Mouse (Mus musculus) macrophage (primary cell): ENCODE data around the gene Gnai2. TPM values are rescaled to one million over a fixed set of nuclear protein-coding genes. Genes with fewer than 3 reads are reported as not detected.

Experiments used
- H3K27ac ChIP-seq: fragments of 350-480 bp; formaldehyde crosslinking; 2 replicates; pipeline ENCODE4 v1.9.0; 2021
- H3K36me3 ChIP-seq: fragments of 350-480 bp; formaldehyde crosslinking; 2 replicates; pipeline ENCODE4 v1.9.0; 2021; ENCODE audit errors: inconsistent target
- H3K4me3 ChIP-seq: fragments of 350-480 bp; formaldehyde crosslinking; 2 replicates; pipeline ENCODE4 v1.9.0; 2021; ENCODE audit errors: inconsistent target
- H3K79me2 ChIP-seq: fragments of 350-480 bp; formaldehyde crosslinking; 2 replicates; pipeline ENCODE4 v1.9.0; 2021; ENCODE audit errors: inconsistent target
- WGBS: methylation state at CpG from one replicate; pipeline ENCODE4 v1.1.7; 2026; ENCODE audit warnings: inconsistent platforms; ENCODE audit not compliant: missing documents; 5-methylcytosine and 5-hydroxymethylcytosine counted together
- polyA plus RNA-seq: library from polyadenylated mRNA; stranded (reverse); fragments of 250-400 nt; gene quantifications from 3 replicates; pipeline ENCODE4 v1.2.4, GENCODE M21; 2018; ENCODE audit warnings: inconsistent platforms

Gene Gnai2
- polyA plus RNA-seq, 1 experiment from 2014 or later, result 802 TPM

DNA sequence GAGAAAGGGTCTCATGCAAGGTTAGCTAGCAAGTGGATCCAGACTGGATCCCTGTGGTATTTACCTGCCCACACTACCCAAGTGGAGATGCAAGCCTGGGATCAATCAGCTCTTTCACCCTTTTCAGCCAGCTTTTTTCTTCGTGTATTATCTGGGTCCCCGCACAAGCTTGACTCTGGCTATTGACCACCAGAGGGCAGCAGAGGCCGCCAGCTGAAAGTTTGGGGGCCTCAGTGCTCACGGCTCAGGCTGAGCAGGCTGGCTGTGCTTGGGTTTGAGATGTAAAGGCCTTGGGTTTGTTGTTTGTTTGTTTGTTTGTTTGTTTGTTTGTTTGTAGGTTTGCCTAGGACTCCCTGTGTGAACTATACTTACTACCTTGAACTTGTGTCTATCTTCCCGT lies 10.4 kb upstream of the Gnai2 start:
- no peak overlapping the region for H3K27ac ChIP-seq
- H3K36me3 ChIP-seq, result no peaks in the 10 kb centered on the region
- 20% methylated on average over 5 of the region's 5 CpGs for WGBS
- H3K4me3 ChIP-seq, result no peak overlapping the region
- H3K79me2 ChIP-seq, result no peaks in the 10 kb centered on the region; the same call in 1 of the 2 replicates

- no peaks in the 10 kb centered on the region; the same call in 1 of the 2 replicates for H3K79me2 ChIP-seq
- no peaks in the 10 kb centered on the region for H3K36me3 ChIP-seq
- H3K27ac ChIP-seq, result no peak overlapping the region
- 37% methylated on average over 7 of the region's 7 CpGs for WGBS
- H3K4me3 ChIP-seq, result no peak overlapping the region
Observed at GRCm38 (mm10) chr9:107645153-107645510, 10.0 kb upstream of the Gnai2 start.

- Histone ChIP-seq H3K27ac (peak overlapping the region; percentile 49), H3K36me3 (no peaks in the 10 kb centered on the region), H3K4me3 (peak overlapping the region; percentile 46), H3K79me2 (no peaks in the 10 kb centered on the region; the same call in 1 of the 2 replicates)
- WGBS, result 2% methylated on average over 35 of the region's 35 CpGs
Observed at GRCm38 (mm10) chr9:107644495-107645152, 9.5 kb upstream of the Gnai2 start.

- 93% methylated on average over 13 of the region's 13 CpGs for WGBS
- H3K27ac ChIP-seq, result no peak overlapping the region
- 0 out of 2 replicates have a peak overlapping the region, but pooled peaks have one; percentile 46 for H3K4me3 ChIP-seq
- no peaks in the 10 kb centered on the region; the same call in 1 of the 2 replicates for H3K79me2 ChIP-seq
- H3K36me3 ChIP-seq, result no peaks in the 10 kb centered on the region
Observed at GRCm38 (mm10) chr9:107643544-107644214, 8.5 kb upstream of the Gnai2 start.

DNA sequence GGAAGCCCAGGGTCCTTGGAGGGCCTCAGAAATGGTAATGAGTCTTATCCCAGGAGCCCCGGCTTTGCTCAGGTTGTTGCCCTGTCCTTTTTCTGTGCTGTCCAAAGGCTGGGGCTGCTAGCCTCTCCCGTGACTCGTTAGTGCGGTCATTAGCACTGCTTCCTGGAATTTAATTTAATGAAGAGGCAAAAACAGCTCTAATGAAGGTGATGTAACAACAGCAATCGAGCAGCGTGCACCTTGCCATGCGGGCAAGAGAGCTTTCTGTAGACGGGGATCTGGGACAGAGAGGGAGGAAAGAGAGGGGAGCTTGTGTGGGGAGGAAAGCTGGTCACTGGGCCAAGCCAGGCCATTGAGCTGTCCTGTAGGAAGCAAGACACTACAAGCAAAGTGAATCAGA lies 6.5 kb upstream of the Gnai2 start:
- Histone ChIP-seq H3K36me3 (no peaks in the 10 kb centered on the region), H3K27ac (peak overlapping the region; percentile 89), H3K4me3 (no peak overlapping the region), H3K79me2 (no peaks in the 10 kb centered on the region; the same call in 1 of the 2 replicates)
- 89% methylated on average over 8 of the region's 8 CpGs for WGBS

GRCm38 (mm10) chr9:107640257-107640772 lies 5.1 kb upstream of the Gnai2 start:
- peak overlapping the region; percentile 89 for H3K27ac ChIP-seq
- 0% methylated on average over 7 of the region's 8 CpGs for WGBS

DNA sequence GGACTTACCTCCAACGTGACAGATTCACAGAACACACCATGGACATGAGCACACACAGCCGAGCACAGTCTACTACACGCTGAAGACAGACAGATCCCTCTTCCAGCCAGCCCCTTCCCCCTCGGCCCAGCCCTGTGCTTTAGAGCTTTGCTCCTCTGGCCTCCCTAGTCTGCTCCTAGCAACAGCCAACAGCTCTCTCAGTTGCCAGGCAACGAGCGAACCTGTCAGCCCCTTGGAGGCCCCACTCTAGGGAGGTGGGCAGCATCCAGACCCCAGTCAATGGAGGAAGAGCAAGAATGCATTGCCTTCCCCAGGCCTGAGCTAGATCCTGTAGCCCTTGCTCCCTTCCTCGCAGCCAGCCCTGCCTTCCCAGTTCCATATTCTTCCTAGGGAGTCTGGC lies 1.9 kb upstream of the Gnai2 start:
- no peaks in the 10 kb centered on the region for H3K36me3 ChIP-seq

More at GRCm38 (mm10) chr9:107640257-107640772, 5.1 kb upstream of the Gnai2 start:
- Histone ChIP-seq H3K36me3 (no peaks in the 10 kb centered on the region), H3K79me2 (no peaks in the 10 kb centered on the region; the same call in 1 of the 2 replicates), H3K4me3 (no peak overlapping the region)

GRCm38 (mm10) chr9:107634406-107635278 lies 525 bp downstream of the Gnai2 start:
- Histone ChIP-seq H3K4me3 (peak overlapping the region; percentile 99), H3K36me3 (no peaks in the 10 kb centered on the region), H3K79me2 (peaks cover 54% of the 10 kb centered on the region), H3K27ac (peak overlapping the region; percentile 95)
- WGBS, result under 1% methylated on average over 34 of the region's 35 CpGs

More for the DNA sequence above, 1.9 kb upstream of the Gnai2 start:
- WGBS, result 94% methylated on average over 7 of the region's 7 CpGs
- H3K4me3 ChIP-seq, result no peak overlapping the region
- no peak overlapping the region for H3K27ac ChIP-seq
- H3K79me2 ChIP-seq, result peaks cover 30% of the 10 kb centered on the region

DNA sequence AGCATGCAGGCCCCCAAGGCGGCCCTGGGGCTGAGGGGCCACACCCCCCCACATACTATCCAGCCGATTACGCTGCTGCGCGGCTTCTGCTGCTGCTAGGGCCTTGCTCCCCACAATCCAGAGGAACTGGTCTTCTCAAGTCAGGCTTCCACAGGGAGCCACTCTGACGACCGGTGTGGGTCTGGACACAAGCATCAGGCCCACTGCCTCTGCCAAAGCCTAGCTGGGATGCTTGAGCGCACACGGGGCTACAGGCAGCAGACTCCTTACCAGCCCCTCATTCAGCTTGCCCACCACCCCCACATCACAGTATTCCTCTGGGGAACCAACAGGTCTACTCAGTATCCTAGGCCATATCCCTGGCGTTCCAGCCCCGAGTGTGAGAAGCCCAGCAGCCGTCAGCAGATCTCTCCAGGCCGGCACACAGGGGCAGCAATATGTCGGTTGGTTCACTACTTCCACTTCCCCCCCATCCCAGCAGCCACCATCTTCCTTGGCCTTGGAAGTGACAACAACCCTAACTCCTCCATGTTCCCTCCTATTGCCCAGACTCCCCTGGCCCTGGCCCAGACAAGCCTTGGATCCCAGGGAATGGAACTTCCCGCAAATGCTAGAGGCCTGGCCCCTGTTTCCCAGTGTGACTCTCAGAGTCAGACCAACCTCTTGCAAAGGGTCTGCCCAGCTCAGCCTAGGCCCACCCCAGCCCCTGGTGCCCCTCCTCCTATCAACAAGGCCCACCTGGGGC lies 1.3 kb downstream of the Gnai2 start:
- H3K36me3 ChIP-seq, result no peaks in the 10 kb centered on the region
- peaks cover 62% of the 10 kb centered on the region for H3K79me2 ChIP-seq
- WGBS, result 2% methylated on average over 15 of the region's 15 CpGs
- H3K4me3 ChIP-seq, result peak overlapping the region; percentile 99
- peak overlapping the region; percentile 95 for H3K27ac ChIP-seq

- peak overlapping the region; percentile 99 for H3K4me3 ChIP-seq
- H3K79me2 ChIP-seq, result peaks cover 69% of the 10 kb centered on the region
- no peaks in the 10 kb centered on the region for H3K36me3 ChIP-seq
- WGBS, result under 1% methylated on average over 33 of the region's 33 CpGs
- H3K27ac ChIP-seq, result peak overlapping the region; percentile 95
Observed at GRCm38 (mm10) chr9:107633091-107633660, 2.0 kb downstream of the Gnai2 start.

GRCm38 (mm10) chr9:107632478-107632877 lies 2.7 kb downstream of the Gnai2 start:
- WGBS, result 60% methylated on average over 6 of the region's 6 CpGs
- Histone ChIP-seq H3K36me3 (0 out of 2 replicates have a peak, but pooled peaks cover 7% of the 10 kb centered on the region), H3K4me3 (peak overlapping the region; percentile 99), H3K27ac (peak overlapping the region; percentile 87), H3K79me2 (peaks cover 75% of the 10 kb centered on the region)

GRCm38 (mm10) chr9:107631861-107632260 lies 3.3 kb downstream of the Gnai2 start:
- peaks cover 82% of the 10 kb centered on the region for H3K79me2 ChIP-seq
- H3K27ac ChIP-seq, result peak overlapping the region; percentile 87
- H3K36me3 ChIP-seq, result 0 out of 2 replicates have a peak, but pooled peaks cover 8% of the 10 kb centered on the region
- H3K4me3 ChIP-seq, result peak overlapping the region; percentile 99
- 93% methylated on average over 8 of the region's 8 CpGs for WGBS

- 0 out of 2 replicates have a peak, but pooled peaks cover 8% of the 10 kb centered on the region for H3K36me3 ChIP-seq
- WGBS, result 92% methylated on average over 8 of the region's 9 CpGs
- H3K27ac ChIP-seq, result peak overlapping the region; percentile 87; the same call in 1 of the 2 replicates
- H3K79me2 ChIP-seq, result peaks cover 87% of the 10 kb centered on the region
- no peak overlapping the region for H3K4me3 ChIP-seq
Observed at GRCm38 (mm10) chr9:107631311-107631826, 3.8 kb downstream of the Gnai2 start.
